Mouse (Mus musculus): ENCODE measurements around the gene Pigu. TPM values are rescaled to one million over a fixed set of nuclear protein-coding genes. Genes with fewer than 3 reads are reported as not detected.

Gene Pigu
- polyA plus RNA-seq, 1 experiment from 2014 or later: 41.0 TPM

DNA sequence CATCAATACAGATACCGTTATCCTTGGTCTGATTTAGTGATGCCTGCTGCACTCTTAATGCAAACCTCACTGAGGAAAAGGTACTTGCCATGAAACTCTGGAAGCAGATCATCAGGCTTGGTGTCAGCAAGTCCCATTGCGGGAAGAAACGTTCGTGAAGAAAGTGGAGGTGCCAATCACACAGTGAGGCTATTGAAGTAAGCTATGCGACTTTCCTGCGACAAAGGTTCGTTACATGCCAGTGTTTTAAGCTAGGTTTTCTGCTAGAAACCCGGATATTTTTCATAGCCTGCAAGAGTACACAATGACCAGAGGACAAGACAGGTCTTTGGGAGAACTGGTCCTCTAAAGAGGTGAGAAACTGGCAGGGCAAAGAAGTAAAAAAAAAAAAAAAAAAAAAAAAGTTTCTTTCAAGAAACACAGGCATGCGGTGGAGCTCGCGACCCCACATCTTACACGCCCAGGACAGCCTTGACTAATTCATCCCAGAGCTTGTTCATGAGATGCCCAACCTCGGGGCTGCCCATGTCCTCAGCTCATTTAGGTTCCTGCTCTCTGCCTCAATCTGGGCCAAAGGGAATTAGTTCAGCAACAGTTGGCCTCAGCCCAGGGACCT is 121.4 kb downstream of the Pigu start:
- peak overlapping the region; percentile 88 for H3K27ac ChIP-seq
- H3K27me3 ChIP-seq: no peaks in the 10 kb centered on the region
- no peaks in the 10 kb centered on the region for H3K9me3 ChIP-seq

More for the DNA sequence above, 121.4 kb downstream of the Pigu start:
- 5% methylated on average over 13 of the region's 13 CpGs for WGBS
- Histone ChIP-seq H3K4me1 (replicated peaks) (peaks cover 17% of the 10 kb centered on the region), H3K9ac (replicated peaks) (peak overlapping the region; percentile 89), H3K4me3 (replicated peaks) (peak overlapping the region; percentile 91), H3K36me3 (peaks cover 4% of the 10 kb centered on the region; the same call in 1 of the 2 replicates), H3K4me2 (peak overlapping the region; percentile 92)
- peak; percentile 89 for ATAC-seq (ENCODE audit: insufficient number of reproducible peaks, insufficient read depth, low FRiP score, low TSS enrichment, low read depth)

MicroRNAs within 50 kb of the gene (microRNA counts, 519-probe panel; counts per million panel counts)
- microRNA mmu-miR-695: not detected

Small RNAs within 50 kb of the gene (microRNA-seq; reads per million reads assigned to microRNA genes)
- not detected for gene Mir695

Other genes starting within 250 kb of the Pigu start
- 70.4 and 73.9 TPM in 2 replicates for gene Itch, start 223.9 kb downstream of the Pigu start, polyA plus RNA-seq (2016; fragmentation: Nextera tagmentation; extraction: Ambion mirVana)
- 414 and 459 TPM in 2 replicates for gene Dynlrb1, start 120.9 kb downstream of the Pigu start, polyA plus RNA-seq (2016; fragmentation: Nextera tagmentation; extraction: Ambion mirVana)
- 163 and 169 TPM in 2 replicates for gene Map1lc3a, start 81.1 kb downstream of the Pigu start, polyA plus RNA-seq (2016; fragmentation: Nextera tagmentation; extraction: Ambion mirVana)
- 16.2 and 21.2 TPM in 2 replicates for gene Trp53inp2, start 23.6 kb upstream of the Pigu start, polyA plus RNA-seq (2016; fragmentation: Nextera tagmentation; extraction: Ambion mirVana)
- gene Ncoa6, start 116.5 kb upstream of the Pigu start, polyA plus RNA-seq (2016; fragmentation: Nextera tagmentation; extraction: Ambion mirVana): 24.0 and 29.1 TPM in 2 replicates
- gene Acss2, start 160.5 kb upstream of the Pigu start, polyA plus RNA-seq (2016; fragmentation: Nextera tagmentation; extraction: Ambion mirVana): 12.1 and 14.8 TPM in 2 replicates
- gene Ggt7, start 160.8 kb upstream of the Pigu start, polyA plus RNA-seq (2016; fragmentation: Nextera tagmentation; extraction: Ambion mirVana): 5.5 and 7.8 TPM in 2 replicates
- gene Gss, start 235.4 kb upstream of the Pigu start, polyA plus RNA-seq (2016; fragmentation: Nextera tagmentation; extraction: Ambion mirVana): 23.8 and 23.9 TPM in 2 replicates

Measured in limb, embryonic 12.5 days (tissue).